Mouse (Mus musculus) liver, postnatal 0 days (tissue): ENCODE data around the gene Spsb4. TPM values are rescaled to one million over a fixed set of nuclear protein-coding genes. Genes with fewer than 3 reads are reported as not detected.

Experiments used
- ATAC-seq: fragments of 200-750 bp; cut with Nextera tagmentation; 2 replicates; pipeline ENCODE4 v1.8.0; 2017; ENCODE audit warnings: mild to moderate bottlenecking, moderate library complexity
- DNase-seq: peaks from one replicate; pipeline ENCODE4 v3.0.0-alpha.2; 2016
- H3K27ac ChIP-seq: fragments of 300-500 bp; sonication (generic); 2 replicates; pipeline ENCODE4 v1.5.1; 2014; ENCODE audit warnings: antibody characterized with exemption, moderate library complexity, mild to moderate bottlenecking, low read depth
- H3K27me3 ChIP-seq: fragments of 300-500 bp; sonication (generic); 2 replicates; pipeline ENCODE4 v1.6.1; 2014; ENCODE audit warnings: low read length, control low read depth, mixed read lengths; ENCODE audit not compliant: insufficient read depth
- H3K36me3 ChIP-seq: fragments of 300-500 bp; sonication (generic); replicated peaks from 2 replicates; pipeline ENCODE4 v1.6.1; 2014; ENCODE audit warnings: mild to moderate bottlenecking, control low read depth, low read length, moderate library complexity, mixed read lengths; ENCODE audit not compliant: insufficient read depth
- H3K4me1 ChIP-seq: fragments of 300-500 bp; sonication (generic); 2 replicates; pipeline ENCODE4 v1.6.1; 2014; ENCODE audit warnings: antibody characterized with exemption, mild to moderate bottlenecking, control low read depth; ENCODE audit not compliant: insufficient read depth
- H3K4me2 ChIP-seq: fragments of 300-500 bp; sonication (generic); 2 replicates; pipeline ENCODE4 v1.6.1; 2014; ENCODE audit warnings: low read depth, mild to moderate bottlenecking, low read length, moderate library complexity, mixed read lengths
- H3K4me3 ChIP-seq: fragments of 300-500 bp; sonication (generic); 2 replicates; pipeline ENCODE4 v1.5.1; 2014; ENCODE audit warnings: low read depth, low read length
- H3K9ac ChIP-seq: fragments of 300-500 bp; sonication (generic); replicated peaks from 2 replicates; pipeline ENCODE4 v1.6.1; 2014; ENCODE audit warnings: mild to moderate bottlenecking, moderate library complexity
- H3K9me3 ChIP-seq: fragments of 300-500 bp; sonication (generic); 2 replicates; pipeline ENCODE4 v1.6.1; 2016; ENCODE audit warnings: mild to moderate bottlenecking, control low read depth, low read length, mixed read lengths
- CTCF ChIP-seq: sonication (generic); IDR thresholded peaks from 2 replicates; pipeline ENCODE4 v1.5.1; 2016; ENCODE audit warnings: antibody characterized with exemption, low read depth
- EP300 ChIP-seq: IDR thresholded peaks from 2 replicates; pipeline ENCODE4 v1.6.1; 2016; ENCODE audit warnings: antibody characterized with exemption, low read depth, mild to moderate bottlenecking
- WGBS: fragments of 180-500 bp; shearing (Covaris S2); extraction: QIAGEN DNeasy Blood & Tissue Kit; methylation state at CpG from one replicate; pipeline ENCODE4 v1.1.7; 2014; ENCODE audit not compliant: insufficient replicate concordance; 5-methylcytosine and 5-hydroxymethylcytosine counted together
- polyA plus RNA-seq: library from polyadenylated mRNA; unstranded; fragments of >200 nt; fragmentation: Nextera tagmentation; extraction: Ambion mirVana; gene quantifications from 2 replicates; pipeline ENCODE4 v1.2.1, GENCODE M21; 2015

The Spsb4 gene
- polyA plus RNA-seq, 1 experiment from 2014 or later = 0.99 TPM

DNA sequence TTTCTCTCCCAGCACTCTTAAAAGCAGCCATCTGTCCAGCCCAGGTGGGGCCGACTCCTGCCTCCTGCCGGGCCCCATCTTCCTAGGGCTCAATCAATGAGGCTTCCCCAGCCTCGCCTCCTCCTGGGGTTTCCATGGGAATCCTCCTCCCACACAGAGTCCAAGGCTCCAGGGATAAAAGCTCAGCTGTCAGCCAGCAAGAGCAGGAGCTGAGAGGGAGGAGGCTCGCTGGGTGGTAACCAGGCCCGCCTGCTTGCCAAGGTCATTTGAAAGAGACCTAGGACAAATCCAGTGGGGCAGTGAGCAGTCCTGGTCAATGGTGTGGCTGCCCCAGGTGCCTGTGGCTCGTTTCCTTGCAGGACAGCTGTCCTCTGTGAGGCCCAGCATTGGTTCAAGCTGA, 5.5 kb downstream of the Spsb4 start:
- WGBS = 48% methylated on average over 6 of the region's 6 CpGs
- ATAC-seq = no peak

DNA sequence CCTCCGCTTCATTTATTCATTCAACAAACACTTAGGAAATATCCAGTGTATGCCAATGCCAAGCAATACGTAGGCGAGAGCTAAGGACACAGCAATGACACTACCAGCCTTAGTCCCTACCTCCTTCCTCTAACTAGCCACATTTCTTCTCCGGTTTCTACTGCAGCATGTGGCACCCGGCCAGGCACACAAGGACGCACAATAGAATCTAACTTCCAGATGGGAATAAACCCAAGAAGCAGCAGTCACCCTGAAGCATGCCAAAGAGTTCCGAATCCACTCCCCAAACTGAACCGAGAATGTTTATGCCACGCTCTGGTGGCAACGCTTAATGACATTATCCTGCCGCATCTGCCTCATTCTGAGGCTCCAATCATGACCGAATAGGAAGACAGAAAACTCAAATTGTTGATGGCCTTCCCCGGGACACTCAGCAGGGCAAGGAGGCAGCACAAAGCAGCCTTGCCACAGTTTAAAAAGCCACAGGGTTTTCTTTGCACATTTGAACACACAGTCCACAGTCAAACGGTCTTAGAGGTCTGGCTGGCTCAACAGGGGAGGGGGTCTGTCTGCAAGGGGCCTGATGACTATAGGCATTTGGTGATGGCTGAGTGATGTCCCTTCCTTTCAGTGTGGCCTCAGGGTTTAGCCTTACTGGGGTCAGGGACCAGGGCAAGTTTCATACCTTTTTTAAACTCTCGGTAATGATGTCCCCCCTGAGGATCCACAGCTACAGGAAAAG, 7.0 kb downstream of the Spsb4 start:
- ATAC-seq (no peak), DNase-seq (no peak)
- Histone ChIP-seq H3K9me3 (no peaks in the 10 kb centered on the region), H3K27ac (no peak overlapping the region), H3K27me3 (peaks cover 7% of the 10 kb centered on the region), H3K4me3 (no peak overlapping the region), H3K4me1 (no peaks in the 10 kb centered on the region), H3K36me3 (no peaks in the 10 kb centered on the region), H3K9ac (no peak overlapping the region), H3K4me2 (no peak overlapping the region)
- WGBS = 80% methylated on average over 15 of the region's 15 CpGs
- TF ChIP-seq CTCF (no peak), EP300 (no peak)

More for the DNA sequence above, 5.5 kb downstream of the Spsb4 start:
- H3K4me2 ChIP-seq = no peak overlapping the region
- no peak overlapping the region for H3K27ac ChIP-seq
- no peaks in the 10 kb centered on the region for H3K36me3 ChIP-seq
- peaks cover 22% of the 10 kb centered on the region for H3K27me3 ChIP-seq
- TF ChIP-seq EP300 (no peak), CTCF (no peak)
- H3K4me3 ChIP-seq = no peak overlapping the region
- H3K9ac ChIP-seq = no peak overlapping the region
- peaks cover 7% of the 10 kb centered on the region for H3K4me1 ChIP-seq
- no peak for DNase-seq
- H3K9me3 ChIP-seq = no peaks in the 10 kb centered on the region

DNA sequence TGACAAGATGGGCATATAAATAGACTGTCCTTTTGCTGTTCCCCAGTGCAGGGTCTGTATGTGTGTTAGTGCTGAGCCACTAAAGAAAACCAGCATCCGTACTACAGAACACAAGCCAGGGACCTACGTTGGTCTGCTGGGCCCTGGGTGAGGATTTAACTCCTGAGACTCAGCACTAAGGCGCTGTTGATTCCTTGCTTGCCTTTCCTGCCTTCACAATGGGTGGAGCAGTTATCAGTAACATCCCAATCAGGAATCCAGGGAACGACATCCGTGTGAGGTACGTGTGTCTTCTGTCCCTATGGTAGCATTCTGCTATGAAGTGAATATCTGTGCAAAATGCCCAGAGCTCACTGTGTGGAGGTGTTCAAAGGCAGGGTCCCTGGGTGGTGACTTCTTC, 8.2 kb downstream of the Spsb4 start:
- no peak for DNase-seq
- TF ChIP-seq CTCF (no peak), EP300 (no peak)
- Histone ChIP-seq H3K36me3 (no peaks in the 10 kb centered on the region), H3K9ac (no peak overlapping the region), H3K4me3 (no peak overlapping the region), H3K9me3 (no peaks in the 10 kb centered on the region), H3K27me3 (0 out of 2 replicates have a peak, but pooled peaks cover 6% of the 10 kb centered on the region), H3K4me2 (no peak overlapping the region), H3K27ac (no peak overlapping the region), H3K4me1 (no peaks in the 10 kb centered on the region)
- WGBS = 75% methylated on average over 6 of the region's 6 CpGs
- no peak for ATAC-seq

DNA sequence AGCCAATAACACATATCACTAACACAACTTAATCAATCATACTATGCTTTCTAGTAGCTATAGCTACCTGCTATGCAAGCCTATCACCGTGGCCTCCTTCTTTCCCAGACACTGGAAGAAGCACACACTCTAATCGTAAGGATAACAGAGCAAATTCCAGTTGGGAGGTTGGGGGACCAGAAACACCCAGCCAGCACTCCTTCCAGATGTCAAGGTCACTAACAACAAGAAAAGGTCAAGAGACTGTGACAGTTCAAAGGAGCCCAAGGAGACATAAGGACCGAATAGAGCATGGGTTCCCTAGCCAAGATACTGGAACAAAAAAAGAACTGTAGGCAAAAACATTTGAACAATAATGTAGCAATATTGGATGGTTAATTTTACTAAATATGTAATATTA, 13.9 kb downstream of the Spsb4 start:
- 82% methylated on average over 3 of the region's 3 CpGs for WGBS
- DNase-seq (no peak), ATAC-seq (no peak)
- TF ChIP-seq EP300 = no peak
- TF ChIP-seq CTCF = no peak
- no peaks in the 10 kb centered on the region for H3K9me3 ChIP-seq
- no peaks in the 10 kb centered on the region for H3K4me1 ChIP-seq
- no peak overlapping the region for H3K4me3 ChIP-seq
- no peak overlapping the region for H3K4me2 ChIP-seq
- no peak overlapping the region for H3K27ac ChIP-seq
- H3K36me3 ChIP-seq = no peaks in the 10 kb centered on the region
- H3K9ac ChIP-seq = no peak overlapping the region
- no peaks in the 10 kb centered on the region for H3K27me3 ChIP-seq

GRCm38 (mm10) chr9:97003173-97003572, 15.5 kb downstream of the Spsb4 start:
- ATAC-seq = no peak
- no peak for TF ChIP-seq EP300
- no peak for TF ChIP-seq CTCF
- Histone ChIP-seq H3K27me3 (no peaks in the 10 kb centered on the region), H3K4me1 (no peaks in the 10 kb centered on the region), H3K4me2 (no peak overlapping the region), H3K27ac (no peak overlapping the region), H3K36me3 (no peaks in the 10 kb centered on the region), H3K9me3 (no peaks in the 10 kb centered on the region), H3K4me3 (no peak overlapping the region), H3K9ac (no peak overlapping the region)
- 60% methylated on average over 5 of the region's 5 CpGs for WGBS
- DNase-seq = no peak

DNA sequence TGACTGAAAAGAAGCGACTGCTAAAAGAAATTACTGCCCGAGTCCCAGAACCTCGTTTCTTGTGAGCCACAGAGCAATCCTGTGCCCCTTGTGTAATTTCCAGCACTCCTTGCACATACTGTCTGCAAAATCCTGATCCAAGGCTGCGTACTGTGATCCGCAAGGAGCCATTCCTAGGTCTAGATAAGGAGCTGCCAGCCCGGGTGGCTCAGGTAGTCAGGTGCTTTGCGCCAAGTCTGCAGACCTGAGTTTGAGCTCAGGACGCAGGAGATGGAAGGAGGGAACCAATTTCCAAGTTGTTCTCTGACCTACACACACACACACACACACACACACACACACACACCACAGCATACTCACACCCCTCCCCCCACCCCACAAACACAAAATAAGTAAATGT, 16.0 kb downstream of the Spsb4 start:
- ATAC-seq (no peak), DNase-seq (no peak)
- Histone ChIP-seq H3K36me3 (no peaks in the 10 kb centered on the region), H3K4me3 (no peak overlapping the region), H3K27me3 (no peaks in the 10 kb centered on the region), H3K4me1 (no peaks in the 10 kb centered on the region), H3K9me3 (no peaks in the 10 kb centered on the region), H3K4me2 (no peak overlapping the region), H3K27ac (no peak overlapping the region), H3K9ac (no peak overlapping the region)
- TF ChIP-seq CTCF = no peak
- no peak for TF ChIP-seq EP300
- 68% methylated on average over 8 of the region's 8 CpGs for WGBS

DNA sequence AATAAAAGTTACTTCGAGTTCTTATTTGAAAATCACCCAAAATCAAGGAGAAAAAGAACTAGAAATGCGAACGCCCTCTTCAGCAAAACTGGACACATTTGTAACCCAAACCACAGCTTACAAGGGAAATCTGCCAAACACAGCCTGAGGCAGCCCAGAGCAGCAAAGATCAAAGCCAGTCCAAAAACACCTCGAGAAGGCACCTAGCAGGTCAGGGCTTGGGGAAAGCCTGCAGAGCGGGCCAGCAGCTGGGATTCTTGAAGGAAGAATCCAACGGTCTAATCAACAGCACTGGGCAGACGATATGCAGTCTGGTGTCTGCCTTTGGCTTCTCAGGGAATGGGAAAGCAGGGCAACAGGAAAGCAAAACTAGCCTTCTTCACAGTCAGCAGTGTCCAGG, 16.6 kb downstream of the Spsb4 start:
- H3K27ac ChIP-seq = no peak overlapping the region
- no peak for ATAC-seq
- no peak overlapping the region for H3K4me3 ChIP-seq

More for the DNA sequence above, 16.6 kb downstream of the Spsb4 start:
- Histone ChIP-seq H3K36me3 (no peaks in the 10 kb centered on the region), H3K9ac (no peak overlapping the region), H3K9me3 (no peaks in the 10 kb centered on the region), H3K4me2 (no peak overlapping the region), H3K27me3 (no peaks in the 10 kb centered on the region), H3K4me1 (no peaks in the 10 kb centered on the region)
- DNase-seq = no peak
- TF ChIP-seq CTCF (no peak), EP300 (no peak)
- WGBS = 65% methylated on average over 7 of the region's 7 CpGs
